Mouse (Mus musculus): ENCODE measurements at regions not wholly inside any gene's neighbourhood (a gene's known extent, or its start where the extent isn't known, plus 50 kb on each side); places are given as distances from the start of the nearest gene placed in this dataset.

DNA sequence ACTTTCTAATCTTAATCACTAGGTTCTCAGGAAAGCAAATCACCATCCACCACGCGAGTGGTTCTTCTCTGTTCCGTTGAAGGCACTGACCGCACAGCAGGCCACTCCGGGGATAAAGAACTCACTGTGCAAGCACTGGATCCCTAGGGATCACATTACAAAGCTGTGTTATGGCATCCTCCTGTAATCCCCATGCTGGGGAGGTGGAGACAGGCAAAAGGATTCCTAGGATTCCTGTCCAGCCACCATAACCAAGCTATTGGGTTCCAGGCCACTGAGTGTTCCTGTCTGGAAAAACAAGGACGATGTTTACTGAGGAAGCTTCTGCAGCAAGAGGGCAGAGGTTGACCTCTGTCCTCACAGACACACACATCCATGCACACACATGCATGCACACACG is 138.8 kb downstream of the Bcat1 start:
- Histone ChIP-seq H3K4me3 (ENCODE audit: control insufficient read depth in 1 of 2, insufficient read depth in 1 of 2, low read depth in 2 of 2, low read length in 2 of 2) (no peak overlapping the region), H3K79me2 (ENCODE audit: control insufficient read depth, insufficient read depth, low read length, poor library complexity) (no peaks in the 10 kb centered on the region), H3K27ac (ENCODE audit: control insufficient read depth, low read depth, low read length) (no peak overlapping the region), H3K36me3 (ENCODE audit: control insufficient read depth in 1 of 2, insufficient read depth in 2 of 2, low read length in 2 of 2) (no peaks in the 10 kb centered on the region), H3K27me3 (ENCODE audit: control insufficient read depth in 1 of 2, insufficient read depth in 2 of 2, low read length in 2 of 2) (no peaks in the 10 kb centered on the region), H3K9me3 (replicated peaks; ENCODE audit: insufficient read depth, low read length) (no peaks in the 10 kb centered on the region), H3K4me1 (ENCODE audit: control insufficient read depth in 1 of 2, insufficient read depth in 2 of 2, low read length in 2 of 2) (no peaks in the 10 kb centered on the region), H3K9ac (ENCODE audit: control insufficient read depth, low read depth, low read length, poor library complexity, severe bottlenecking) (no peak overlapping the region)
- no peak for TF ChIP-seq ETS1 (IDR thresholded peaks at IDR 0.05; ENCODE audit: low read depth, low read length)
- no peak for DNase-seq (ENCODE audit: low read depth, low spot score)

GRCm38 (mm10) chr6:144933722-144934235 is 142.2 kb downstream of the Bcat1 start:
- no peaks in the 10 kb centered on the region for H3K36me3 ChIP-seq (ENCODE audit: control insufficient read depth in 1 of 2, insufficient read depth in 2 of 2, low read length in 2 of 2)
- TF ChIP-seq SIN3A (IDR thresholded peaks at IDR 0.05; ENCODE audit: low read length), result no peak
- TF ChIP-seq TBP (IDR thresholded peaks at IDR 0.05; ENCODE audit: low read depth, low read length), result no peak
- TF ChIP-seq SMC3 (IDR thresholded peaks at IDR 0.05; ENCODE audit: low read depth, low read length), result no peak
- no peak for TF ChIP-seq TAL1 (IDR thresholded peaks at IDR 0.05; ENCODE audit: low read length)
- TF ChIP-seq KAT2A (conservative IDR thresholded peaks at IDR 0.05; ENCODE audit: low read depth, low read length), result no peak
- no peak for TF ChIP-seq NRF1 (IDR thresholded peaks at IDR 0.05; ENCODE audit: insufficient read depth, low read depth, low read length, poor library complexity, severe bottlenecking)
- TF ChIP-seq MAZ (IDR thresholded peaks at IDR 0.05; ENCODE audit: low read depth, low read length), result no peak
- no peak for TF ChIP-seq CTCF (IDR thresholded peaks at IDR 0.05 in 2 of 3, conservative IDR thresholded peaks at IDR 0.05 in 1 of 3; ENCODE audit: control insufficient read depth in 1 of 3, insufficient read depth in 1 of 3, low read depth in 2 of 3, low read length in 3 of 3, poor library complexity in 1 of 3, severe bottlenecking in 1 of 3)
- TF ChIP-seq MYB (IDR thresholded peaks at IDR 0.05; ENCODE audit: low read depth, low read length), result no peak
- TF ChIP-seq POLR2AphosphoS2 (IDR thresholded peaks at IDR 0.05; ENCODE audit: low read length), result no peak
- TF ChIP-seq MAX (IDR thresholded peaks at IDR 0.05; ENCODE audit: low read length), result no peak
- no peak for TF ChIP-seq CHD1 (IDR thresholded peaks at IDR 0.05; ENCODE audit: low read depth, low read length)
- no peaks in the 10 kb centered on the region for H3K79me2 ChIP-seq (ENCODE audit: control insufficient read depth, insufficient read depth, low read length, poor library complexity)
- H3K27me3 ChIP-seq (ENCODE audit: control insufficient read depth in 1 of 2, insufficient read depth in 2 of 2, low read length in 2 of 2), result no peaks in the 10 kb centered on the region
- no peak for DNase-seq (ENCODE audit: low read depth, low spot score)
- no peak overlapping the region for H3K4me3 ChIP-seq (ENCODE audit: control insufficient read depth in 1 of 2, insufficient read depth in 1 of 2, low read depth in 2 of 2, low read length in 2 of 2)
- no peaks in the 10 kb centered on the region for H3K4me1 ChIP-seq (ENCODE audit: control insufficient read depth in 1 of 2, insufficient read depth in 2 of 2, low read length in 2 of 2)
- H3K9ac ChIP-seq (ENCODE audit: control insufficient read depth, low read depth, low read length, poor library complexity, severe bottlenecking), result no peak overlapping the region
- H3K9me3 ChIP-seq (replicated peaks; ENCODE audit: insufficient read depth, low read length), result no peaks in the 10 kb centered on the region
- H3K27ac ChIP-seq (ENCODE audit: control insufficient read depth, low read depth, low read length), result no peak overlapping the region

DNA sequence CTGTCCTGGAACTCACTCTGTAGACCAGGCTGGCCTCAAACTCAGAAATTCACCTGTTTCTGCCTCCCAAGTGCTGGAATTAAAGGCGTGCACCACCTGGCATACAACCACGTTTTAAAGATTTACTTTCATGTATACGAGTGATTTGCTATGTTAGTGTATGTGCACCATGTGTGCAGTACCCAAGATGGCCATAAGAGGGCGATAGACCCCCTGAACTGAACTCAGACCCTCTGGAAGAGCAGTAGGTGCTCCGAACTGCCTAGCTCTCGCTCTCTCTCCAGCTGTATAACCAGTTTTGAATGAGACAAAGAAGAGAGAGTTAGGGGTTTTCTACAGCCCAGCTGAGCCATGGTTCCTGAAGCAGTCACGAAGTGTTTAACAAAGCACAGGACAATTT is 143.6 kb downstream of the Bcat1 start:
- H3K4me3 ChIP-seq (ENCODE audit: control insufficient read depth in 1 of 2, insufficient read depth in 1 of 2, low read depth in 2 of 2, low read length in 2 of 2), result no peak overlapping the region
- no peak for TF ChIP-seq ZC3H11A (IDR thresholded peaks at IDR 0.05; ENCODE audit: low read depth, low read length)
- TF ChIP-seq RCOR1 (IDR thresholded peaks at IDR 0.05; ENCODE audit: low read depth, low read length), result no peak
- no peak for TF ChIP-seq RAD21 (IDR thresholded peaks at IDR 0.05; ENCODE audit: low read depth, low read length)
- no peak for TF ChIP-seq KAT2A (conservative IDR thresholded peaks at IDR 0.05; ENCODE audit: low read depth, low read length)
- no peak for TF ChIP-seq GATA1 (IDR thresholded peaks at IDR 0.05; ENCODE audit: low read depth, low read length)
- TF ChIP-seq ZMIZ1 (IDR thresholded peaks at IDR 0.05; ENCODE audit: low read depth, low read length), result no peak
- no peak for TF ChIP-seq MYB (IDR thresholded peaks at IDR 0.05; ENCODE audit: low read depth, low read length)
- TF ChIP-seq GABPA (IDR thresholded peaks at IDR 0.05; ENCODE audit: low read depth, low read length), result no peak
- TF ChIP-seq CHD1 (IDR thresholded peaks at IDR 0.05; ENCODE audit: low read depth, low read length), result no peak
- H3K9me3 ChIP-seq (replicated peaks; ENCODE audit: insufficient read depth, low read length), result no peaks in the 10 kb centered on the region

More for the DNA sequence above, 143.6 kb downstream of the Bcat1 start:
- Histone ChIP-seq H3K4me1 (ENCODE audit: control insufficient read depth in 1 of 2, insufficient read depth in 2 of 2, low read length in 2 of 2) (no peaks in the 10 kb centered on the region), H3K27ac (ENCODE audit: control insufficient read depth, low read depth, low read length) (no peak overlapping the region), H3K79me2 (ENCODE audit: control insufficient read depth, insufficient read depth, low read length, poor library complexity) (no peaks in the 10 kb centered on the region), H3K27me3 (ENCODE audit: control insufficient read depth in 1 of 2, insufficient read depth in 2 of 2, low read length in 2 of 2) (no peaks in the 10 kb centered on the region), H3K9ac (ENCODE audit: control insufficient read depth, low read depth, low read length, poor library complexity, severe bottlenecking) (no peak overlapping the region), H3K36me3 (ENCODE audit: control insufficient read depth in 1 of 2, insufficient read depth in 2 of 2, low read length in 2 of 2) (no peaks in the 10 kb centered on the region)
- peak; percentile 2 for DNase-seq (ENCODE audit: low read depth, low spot score)
